Mouse (Mus musculus) liver, embryonic 12.5 days (tissue): ENCODE data around the gene Gm6583. TPM values are rescaled to one million over a fixed set of nuclear protein-coding genes. Genes with fewer than 3 reads are reported as not detected.
A peak's percentile ranks its signal among the peaks of the same experiment; 100 is the strongest.

Experiments used
- ATAC-seq: fragments of 200-750 bp; cut with Nextera tagmentation; 2 replicates; pipeline ENCODE4 v1.8.0; 2017; ENCODE audit warnings: moderate number of reproducible peaks, mild to moderate bottlenecking, moderate library complexity
- H3K27ac ChIP-seq: fragments of 300-500 bp; sonication (generic); 2 replicates; pipeline ENCODE4 v1.5.1; 2016; ENCODE audit warnings: mild to moderate bottlenecking
- H3K27me3 ChIP-seq: fragments of 300-500 bp; sonication (generic); replicated peaks from 2 replicates; pipeline ENCODE4 v1.6.1; 2016; ENCODE audit warnings: mild to moderate bottlenecking, moderate library complexity
- H3K36me3 ChIP-seq: fragments of 300-500 bp; sonication (generic); 2 replicates; pipeline ENCODE4 v1.6.1; 2016; ENCODE audit warnings: mild to moderate bottlenecking, moderate library complexity
- H3K4me1 ChIP-seq: fragments of 300-500 bp; sonication (generic); 2 replicates; pipeline ENCODE4 v1.6.1; 2016
- H3K4me2 ChIP-seq: fragments of 300-500 bp; sonication (generic); 2 replicates; pipeline ENCODE4 v1.6.1; 2016; ENCODE audit warnings: mild to moderate bottlenecking, moderate library complexity
- H3K4me3 ChIP-seq: fragments of 300-500 bp; sonication (generic); 2 replicates; pipeline ENCODE4 v1.5.1; 2016; ENCODE audit warnings: mild to moderate bottlenecking, moderate library complexity
- H3K9ac ChIP-seq: fragments of 300-500 bp; sonication (generic); 2 replicates; pipeline ENCODE4 v1.6.1; 2016; ENCODE audit warnings: mild to moderate bottlenecking, moderate library complexity
- H3K9me3 ChIP-seq: fragments of 300-500 bp; sonication (generic); replicated peaks from 2 replicates; pipeline ENCODE4 v1.6.1; 2016; ENCODE audit warnings: mild to moderate bottlenecking, moderate library complexity
- WGBS: fragments of 180-500 bp; shearing (Covaris S2); methylation state at CpG from one replicate; pipeline ENCODE4 v1.1.7; 2016; ENCODE audit not compliant: insufficient replicate concordance; 5-methylcytosine and 5-hydroxymethylcytosine counted together
- polyA plus RNA-seq: library from polyadenylated mRNA; unstranded; fragments of >200 nt; fragmentation: Nextera tagmentation; extraction: Ambion mirVana; gene quantifications from 2 replicates; pipeline ENCODE4 v1.2.1, GENCODE M21; 2016

Gm6583 gene
- polyA plus RNA-seq, 1 experiment from 2014 or later: 0.35 TPM

- peaks cover 56% of the 10 kb centered on the region for H3K4me1 ChIP-seq
- peak within 1 kb of the TSS; percentile 75 for H3K27ac ChIP-seq
- no peaks in the 10 kb centered on the region for H3K27me3 ChIP-seq
- no peaks in the 10 kb centered on the region for H3K9me3 ChIP-seq
- H3K9ac ChIP-seq: peak within 1 kb of the TSS; percentile 83
- ATAC-seq: peak; percentile 67
- H3K4me3 ChIP-seq: peak within 1 kb of the TSS; percentile 88
- peak within 1 kb of the TSS; percentile 80 for H3K4me2 ChIP-seq
- 1% methylated on average over 59 of the region's 64 CpGs for WGBS
- peaks cover 52% of the 10 kb centered on the region for H3K36me3 ChIP-seq
Measured at GRCm38 (mm10) chr5:112342463-112343204, 13.2 kb downstream of the Gm6583 start, which contains the start of the genes Srrd and Hps4. Gene Srrd, minus strand, starts transcription at chr5:112343040. Gene Hps4, plus strand, starts transcription at chr5:112343083.

DNA sequence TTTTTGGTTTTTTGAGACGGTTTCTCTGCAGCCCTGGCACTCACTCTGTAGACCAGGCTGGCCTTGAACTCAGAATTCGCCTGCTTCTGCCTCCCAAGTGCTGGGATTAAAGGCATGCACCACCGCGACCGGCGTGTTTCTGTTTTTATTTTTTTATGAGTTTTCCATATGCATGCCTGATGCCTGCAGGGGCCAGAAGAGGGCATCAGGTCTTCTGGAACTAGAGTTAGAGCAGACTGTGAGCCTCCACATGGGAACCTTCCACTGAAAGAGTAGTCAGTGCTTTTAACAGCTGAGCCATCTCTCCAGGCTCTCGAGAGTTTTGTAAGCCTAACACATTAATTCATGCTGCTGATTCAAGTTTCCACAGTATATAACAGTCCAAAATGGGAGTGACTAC lies 16.6 kb downstream of the Gm6583 start:
- no peaks in the 10 kb centered on the region for H3K27me3 ChIP-seq
- H3K4me2 ChIP-seq: no peak overlapping the region
- no peak for ATAC-seq
- H3K4me3 ChIP-seq: no peak overlapping the region
- H3K36me3 ChIP-seq: peaks cover 66% of the 10 kb centered on the region
- 62% methylated on average over 7 of the region's 7 CpGs for WGBS
- H3K27ac ChIP-seq: no peak overlapping the region; the same call in 1 of the 2 replicates
- peaks cover 29% of the 10 kb centered on the region for H3K4me1 ChIP-seq
- no peak overlapping the region for H3K9ac ChIP-seq
- H3K9me3 ChIP-seq: no peaks in the 10 kb centered on the region

GRCm38 (mm10) chr5:112337004-112337403 lies 18.8 kb downstream of the Gm6583 start:
- 93% methylated on average over 22 of the region's 22 CpGs for WGBS
- no peak overlapping the region for H3K27ac ChIP-seq
- no peak overlapping the region for H3K9ac ChIP-seq
- no peak for ATAC-seq
- H3K4me3 ChIP-seq: no peak overlapping the region
- no peak overlapping the region for H3K4me2 ChIP-seq
- H3K27me3 ChIP-seq: no peaks in the 10 kb centered on the region
- H3K9me3 ChIP-seq: no peaks in the 10 kb centered on the region
- peaks cover 13% of the 10 kb centered on the region for H3K4me1 ChIP-seq
- peaks cover 89% of the 10 kb centered on the region for H3K36me3 ChIP-seq

DNA sequence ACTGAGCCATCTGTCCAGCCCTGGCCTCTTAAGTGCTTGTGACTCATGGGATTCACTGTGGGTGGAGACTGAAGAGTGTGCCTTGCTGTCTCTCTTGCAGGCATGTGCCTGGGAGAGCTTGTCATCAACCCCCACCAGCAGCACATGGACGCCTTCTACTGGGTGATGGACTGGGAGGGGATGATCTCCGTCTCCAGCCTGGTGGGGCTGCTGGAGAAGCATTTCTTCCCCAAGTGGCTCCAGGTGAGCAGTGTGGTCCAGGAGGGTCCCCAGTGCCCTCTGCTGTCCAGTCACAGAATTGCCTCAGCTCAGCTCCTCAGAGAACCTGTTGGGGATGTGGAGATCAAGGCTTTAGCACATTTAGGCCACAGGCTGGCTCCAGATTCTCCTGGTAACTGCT lies 20.4 kb downstream of the Gm6583 start:
- Histone ChIP-seq H3K9me3 (no peaks in the 10 kb centered on the region), H3K27ac (no peak overlapping the region), H3K36me3 (peaks cover 99% of the 10 kb centered on the region), H3K9ac (no peak overlapping the region), H3K4me3 (no peak overlapping the region), H3K4me1 (no peaks in the 10 kb centered on the region), H3K4me2 (no peak overlapping the region), H3K27me3 (no peaks in the 10 kb centered on the region)
- 52% methylated on average over 2 of the region's 2 CpGs for WGBS
- ATAC-seq: peak; percentile 29; the same call in 1 of the 2 replicates

DNA sequence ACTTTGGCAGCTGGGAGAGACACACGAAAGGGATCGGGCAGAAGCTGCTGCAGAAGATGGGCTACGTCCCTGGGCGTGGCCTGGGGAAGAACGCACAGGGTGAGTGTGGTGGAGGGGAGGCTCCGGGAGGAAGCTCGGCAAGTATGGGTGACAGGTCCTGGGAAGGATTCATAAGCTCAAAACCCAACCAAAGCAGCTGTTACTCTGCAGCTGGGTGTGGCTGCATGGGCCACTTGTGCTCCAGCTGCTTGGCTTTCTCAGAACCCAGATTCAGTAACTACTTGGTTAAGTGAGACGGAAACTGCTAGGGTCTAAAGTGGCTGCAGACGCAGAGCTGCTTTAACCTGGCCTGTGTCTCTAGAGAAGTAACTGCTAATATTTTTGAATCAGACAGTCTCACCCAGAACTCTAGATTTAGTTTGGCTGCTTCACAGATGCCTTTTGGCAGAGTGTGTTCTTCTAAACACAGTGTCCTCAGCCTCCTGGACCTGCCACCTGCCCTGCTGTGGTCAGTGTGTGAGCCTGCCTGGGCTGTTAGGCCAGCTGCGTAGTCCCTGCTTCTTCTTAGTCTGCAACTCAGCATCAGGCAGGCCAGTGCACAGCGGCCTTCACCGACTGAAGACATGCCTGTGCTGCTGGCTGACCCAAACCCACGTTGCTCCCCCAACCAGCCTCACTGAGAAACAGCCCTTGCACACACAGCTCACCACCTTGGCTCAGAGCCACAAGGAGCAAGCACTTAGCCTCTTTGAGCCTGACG lies 25.8 kb downstream of the Gm6583 start:
- Histone ChIP-seq H3K4me1 (peaks cover 28% of the 10 kb centered on the region), H3K4me3 (no peak overlapping the region), H3K27ac (no peak overlapping the region), H3K36me3 (peaks cover 75% of the 10 kb centered on the region), H3K4me2 (no peak overlapping the region), H3K27me3 (no peaks in the 10 kb centered on the region), H3K9ac (no peak overlapping the region), H3K9me3 (no peaks in the 10 kb centered on the region)
- WGBS: 84% methylated on average over 14 of the region's 14 CpGs
- no peak for ATAC-seq

DNA sequence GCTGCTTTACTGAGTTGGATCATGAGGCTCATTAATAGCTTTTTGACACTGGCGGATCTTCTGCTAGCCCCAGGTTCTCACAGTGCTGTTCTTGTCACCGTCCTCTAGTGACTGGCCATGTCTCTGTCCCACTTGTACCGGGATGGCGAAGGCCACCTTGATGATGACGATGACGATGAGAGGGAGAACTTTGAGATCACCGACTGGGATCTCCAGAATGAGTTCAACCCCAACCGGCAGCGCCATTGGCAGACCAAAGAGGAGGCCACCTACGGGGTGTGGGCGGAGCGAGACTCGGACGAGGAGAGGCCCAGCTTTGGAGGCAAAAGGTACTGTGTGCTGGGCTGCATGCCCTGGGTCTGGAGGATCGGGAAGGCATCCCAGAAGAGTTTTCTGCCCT lies 28.0 kb downstream of the Gm6583 start:
- H3K4me1 ChIP-seq: peaks cover 41% of the 10 kb centered on the region
- H3K4me3 ChIP-seq: no peak overlapping the region
- no peak overlapping the region for H3K4me2 ChIP-seq
- H3K9me3 ChIP-seq: no peaks in the 10 kb centered on the region
- no peak overlapping the region; the same call in 1 of the 2 replicates for H3K9ac ChIP-seq
- H3K27ac ChIP-seq: no peak overlapping the region
- WGBS: 88% methylated on average over 15 of the region's 15 CpGs
- no peaks in the 10 kb centered on the region for H3K27me3 ChIP-seq
- no peak for ATAC-seq
- peaks cover 54% of the 10 kb centered on the region for H3K36me3 ChIP-seq

GRCm38 (mm10) chr5:112326446-112327009 lies 29.3 kb downstream of the Gm6583 start:
- peak overlapping the region; percentile 99 for H3K4me3 ChIP-seq
- 3% methylated on average over 32 of the region's 33 CpGs for WGBS
- H3K4me1 ChIP-seq: peaks cover 41% of the 10 kb centered on the region
- H3K27me3 ChIP-seq: no peaks in the 10 kb centered on the region
- H3K36me3 ChIP-seq: peaks cover 40% of the 10 kb centered on the region
- H3K4me2 ChIP-seq: peak overlapping the region; percentile 79
- peak; percentile 17 for ATAC-seq
- H3K9me3 ChIP-seq: no peaks in the 10 kb centered on the region
- H3K9ac ChIP-seq: peak overlapping the region; percentile 81
- H3K27ac ChIP-seq: peak overlapping the region; percentile 78

GRCm38 (mm10) chr5:112325546-112326445 lies 30.0 kb downstream of the Gm6583 start, which contains the start of gene Tfip11:
Gene Tfip11, plus strand, starts transcription at chr5:112326358.
- peak; percentile 58 for ATAC-seq
- Histone ChIP-seq H3K27me3 (no peaks in the 10 kb centered on the region), H3K9me3 (no peaks in the 10 kb centered on the region), H3K36me3 (peaks cover 33% of the 10 kb centered on the region), H3K4me2 (peak within 1 kb of the TSS; percentile 79), H3K27ac (peak within 1 kb of the TSS; percentile 78), H3K9ac (peak within 1 kb of the TSS; percentile 81), H3K4me1 (peaks cover 42% of the 10 kb centered on the region), H3K4me3 (peak within 1 kb of the TSS; percentile 99)
- WGBS: 5% methylated on average over 48 of the region's 48 CpGs

- peak overlapping the region; percentile 79 for H3K4me2 ChIP-seq
- H3K4me3 ChIP-seq: peak overlapping the region; percentile 99
- ATAC-seq: peak; percentile 92
- H3K9me3 ChIP-seq: no peaks in the 10 kb centered on the region
- peak overlapping the region; percentile 81 for H3K9ac ChIP-seq
- H3K27me3 ChIP-seq: no peaks in the 10 kb centered on the region
- H3K27ac ChIP-seq: peak overlapping the region; percentile 78
- WGBS: 14% methylated on average over 24 of the region's 24 CpGs
- peaks cover 46% of the 10 kb centered on the region for H3K4me1 ChIP-seq
- peaks cover 24% of the 10 kb centered on the region for H3K36me3 ChIP-seq
Measured at GRCm38 (mm10) chr5:112324637-112325545, 30.9 kb downstream of the Gm6583 start.

DNA sequence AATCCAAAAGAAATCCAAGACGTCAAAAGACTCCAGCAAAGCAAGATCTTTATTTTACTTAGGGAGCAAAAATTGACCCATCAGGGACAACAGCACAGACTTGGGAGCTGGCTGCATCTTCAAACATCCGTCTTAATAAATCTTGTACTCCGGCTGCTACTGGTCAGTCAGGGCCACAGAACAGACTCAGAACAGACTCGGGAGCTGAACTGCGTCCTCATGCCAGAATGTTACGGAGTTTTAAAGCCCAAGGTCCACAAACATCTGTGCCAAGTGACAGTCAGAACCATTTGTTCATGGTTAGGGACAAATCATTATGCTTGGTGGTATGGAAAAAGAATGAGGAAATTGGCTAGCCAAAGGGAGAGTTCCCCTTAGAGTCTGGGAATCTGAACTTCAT lies 32.6 kb downstream of the Gm6583 start:
- 81% methylated on average over 6 of the region's 6 CpGs for WGBS
- Histone ChIP-seq H3K9ac (no peak overlapping the region), H3K4me2 (no peak overlapping the region), H3K36me3 (peaks cover 7% of the 10 kb centered on the region), H3K27ac (no peak overlapping the region), H3K27me3 (no peaks in the 10 kb centered on the region), H3K4me1 (peaks cover 54% of the 10 kb centered on the region), H3K4me3 (no peak overlapping the region), H3K9me3 (no peaks in the 10 kb centered on the region)
- ATAC-seq: no peak
